Mouse (Mus musculus) hindbrain, postnatal 0 days (tissue): ENCODE measurements around the gene Bcl2l1. TPM values are rescaled to one million over a fixed set of nuclear protein-coding genes. Genes with fewer than 3 reads are reported as not detected.

Experiments used
- ATAC-seq: fragments of 200-750 bp; cut with Nextera tagmentation; 2 replicates; pipeline ENCODE4 v1.8.0; 2017; ENCODE audit warnings: mild to moderate bottlenecking, moderate TSS enrichment, moderate library complexity
- DNase-seq: peaks from one replicate; pipeline ENCODE4 v3.0.0-alpha.2; 2015; ENCODE audit warnings: low spot score
- H3K27ac ChIP-seq: fragments of 300-500 bp; sonication (generic); 2 replicates; pipeline ENCODE4 v1.5.1; 2014; ENCODE audit warnings: mild to moderate bottlenecking
- H3K27me3 ChIP-seq: fragments of 300-500 bp; sonication (generic); 2 replicates; pipeline ENCODE4 v1.6.1; 2014; ENCODE audit warnings: low read length, mixed read lengths; ENCODE audit not compliant: insufficient read depth
- H3K36me3 ChIP-seq: fragments of 300-500 bp; sonication (generic); 2 replicates; pipeline ENCODE4 v1.6.1; 2014; ENCODE audit warnings: low read length, mixed read lengths; ENCODE audit not compliant: insufficient read depth
- H3K4me1 ChIP-seq: fragments of 300-500 bp; sonication (generic); 2 replicates; pipeline ENCODE4 v1.6.1; 2014; ENCODE audit warnings: antibody characterized with exemption, low read length, mixed read lengths; ENCODE audit not compliant: insufficient read depth
- H3K4me2 ChIP-seq: fragments of 300-500 bp; sonication (generic); 2 replicates; pipeline ENCODE4 v1.6.1; 2014; ENCODE audit warnings: low read depth, mild to moderate bottlenecking, low read length, moderate library complexity, mixed read lengths
- H3K4me3 ChIP-seq: fragments of 300-500 bp; sonication (generic); 2 replicates; pipeline ENCODE4 v1.5.1; 2014; ENCODE audit warnings: low read length
- H3K9ac ChIP-seq: fragments of 300-500 bp; sonication (generic); replicated peaks from 2 replicates; pipeline ENCODE4 v1.6.1; 2014; ENCODE audit warnings: mild to moderate bottlenecking, low read length, moderate library complexity, mixed read lengths
- H3K9me3 ChIP-seq: fragments of 300-500 bp; sonication (generic); 2 replicates; pipeline ENCODE4 v1.6.1; 2016; ENCODE audit warnings: low read length, mixed read lengths
- CTCF ChIP-seq: IDR thresholded peaks from 2 replicates; pipeline ENCODE4 v1.5.1; 2016; ENCODE audit warnings: antibody characterized with exemption, control low read depth, low read depth
- WGBS: fragments of 180-500 bp; shearing (Covaris S2); extraction: QIAGEN DNeasy Blood & Tissue Kit; methylation state at CpG from one replicate; pipeline ENCODE4 v1.1.7; 2014; 5-methylcytosine and 5-hydroxymethylcytosine counted together
- polyA plus RNA-seq: library from polyadenylated mRNA; unstranded; fragments of >200 nt; fragmentation: Nextera tagmentation; extraction: Ambion mirVana; gene quantifications from 2 replicates; pipeline ENCODE4 v1.2.1, GENCODE M21; 2015
- total RNA-seq: library from RNA; depleted of rRNA; stranded (reverse); fragments of >200 nt; gene quantifications from 2 replicates; pipeline ENCODE4 v1.2.3, GENCODE M21; 2014

Bcl2l1 gene
- total and polyA plus RNA-seq, 2 experiments from 2014 or later = 123 to 130 TPM

- no peak for TF ChIP-seq CTCF
- Histone ChIP-seq H3K4me1 (0 out of 2 replicates have a peak, but pooled peaks cover 8% of the 10 kb centered on the region), H3K9ac (no peak overlapping the region), H3K4me3 (no peak overlapping the region), H3K27me3 (no peaks in the 10 kb centered on the region), H3K36me3 (no peaks in the 10 kb centered on the region), H3K27ac (no peak overlapping the region), H3K4me2 (no peak overlapping the region), H3K9me3 (no peaks in the 10 kb centered on the region)
- DNase-seq (no peak), ATAC-seq (no peak)
- 80% methylated on average over 5 of the region's 5 CpGs for WGBS
These were observed 28.4 kb downstream of the Bcl2l1 start for GRCm38 (mm10) chr2:152803081-152803480.

DNA sequence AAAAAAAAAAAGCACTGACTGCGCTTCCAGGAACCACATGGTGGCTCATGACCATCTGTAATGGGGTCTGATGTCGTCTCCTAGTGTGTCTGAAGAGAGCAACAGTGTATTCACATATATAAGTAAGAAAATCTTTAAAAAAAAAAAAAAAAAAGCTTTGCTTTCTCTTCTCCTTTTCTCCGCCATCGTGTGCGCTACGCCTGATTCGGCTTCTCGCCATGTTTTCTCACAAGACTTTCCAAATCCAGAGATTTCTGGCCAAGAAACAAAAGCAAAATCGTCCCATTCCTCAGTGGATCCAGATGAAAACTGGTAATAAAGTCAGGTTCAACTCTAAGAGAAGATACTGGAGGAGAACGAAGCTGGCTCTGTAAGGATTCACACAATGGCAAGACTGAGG, 29.2 kb downstream of the Bcl2l1 start:
- no peak overlapping the region for H3K27ac ChIP-seq
- H3K4me3 ChIP-seq = no peak overlapping the region
- ATAC-seq (no peak), DNase-seq (no peak)
- H3K9me3 ChIP-seq = no peaks in the 10 kb centered on the region
- TF ChIP-seq CTCF = no peak
- 0 out of 2 replicates have a peak, but pooled peaks cover 8% of the 10 kb centered on the region for H3K4me1 ChIP-seq
- 86% methylated on average over 10 of the region's 10 CpGs for WGBS
- no peaks in the 10 kb centered on the region for H3K36me3 ChIP-seq
- no peak overlapping the region for H3K4me2 ChIP-seq
- no peak overlapping the region for H3K9ac ChIP-seq
- H3K27me3 ChIP-seq = no peaks in the 10 kb centered on the region

DNA sequence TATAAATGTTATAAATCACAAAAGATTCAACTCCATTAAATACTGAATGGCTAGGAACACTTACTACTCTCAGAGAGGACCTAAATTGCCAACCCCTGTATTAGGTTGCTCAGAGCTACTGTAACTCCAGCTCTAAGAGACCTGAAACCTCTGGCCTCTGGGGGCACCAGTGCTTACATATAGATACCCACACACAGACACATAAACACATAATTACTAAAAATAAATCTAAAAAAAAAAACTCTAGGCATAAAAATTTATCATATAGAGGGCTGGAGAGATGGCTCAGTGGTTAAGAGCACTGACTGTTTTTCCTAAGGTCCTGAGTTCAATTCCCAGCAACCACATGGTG, 30.8 kb downstream of the Bcl2l1 start:
- Histone ChIP-seq H3K9ac (no peak overlapping the region), H3K4me1 (0 out of 2 replicates have a peak, but pooled peaks cover 8% of the 10 kb centered on the region), H3K27ac (no peak overlapping the region), H3K4me3 (no peak overlapping the region), H3K36me3 (no peaks in the 10 kb centered on the region), H3K27me3 (no peaks in the 10 kb centered on the region), H3K9me3 (no peaks in the 10 kb centered on the region), H3K4me2 (no peak overlapping the region)
- DNase-seq (no peak), ATAC-seq (no peak)
- TF ChIP-seq CTCF = 0 out of 2 replicates have a peak, but pooled peaks have one; percentile 1

DNA sequence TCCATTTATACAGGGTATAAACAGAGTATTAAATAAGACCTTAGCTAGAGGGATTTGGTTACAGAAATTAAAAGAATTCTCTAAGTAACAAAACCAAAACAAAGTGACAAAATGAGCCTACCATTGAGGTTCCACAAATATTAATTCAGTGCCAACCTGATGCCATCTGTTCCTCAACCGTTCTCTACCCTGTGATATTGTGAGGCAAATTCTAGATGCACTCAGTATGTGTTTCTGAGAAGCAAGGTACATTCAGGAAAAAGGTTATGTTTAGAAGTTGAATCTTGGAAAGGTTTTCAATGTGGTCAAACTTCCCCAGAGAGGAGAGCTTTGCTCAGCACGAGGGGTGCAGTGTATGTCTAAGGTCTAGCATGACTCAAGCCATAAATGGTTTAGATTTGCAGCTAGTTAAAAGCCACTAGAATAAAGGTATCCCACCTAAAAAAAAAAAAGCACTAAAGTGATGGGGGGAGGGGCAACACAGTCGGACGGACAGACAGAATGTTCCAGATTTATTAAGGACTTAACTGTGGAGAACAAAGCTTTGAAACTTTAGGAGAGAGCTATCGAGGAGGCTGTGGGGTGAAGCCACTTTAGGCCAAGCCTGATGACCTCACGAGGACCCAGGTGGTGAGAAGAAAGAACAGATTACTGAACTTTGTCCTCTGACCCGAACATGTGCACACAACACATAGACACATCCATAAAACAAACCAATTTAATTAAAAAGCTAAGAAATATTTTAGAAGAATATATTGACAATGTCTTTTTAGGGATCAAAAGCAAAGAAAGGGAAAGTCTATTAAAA, 31.4 kb downstream of the Bcl2l1 start:
- WGBS = 79% methylated on average over 7 of the region's 7 CpGs
- no peak for DNase-seq

GRCm38 (mm10) chr2:152797589-152797988, 33.9 kb downstream of the Bcl2l1 start:
- Histone ChIP-seq H3K36me3 (no peaks in the 10 kb centered on the region), H3K4me3 (no peak overlapping the region), H3K27ac (no peak overlapping the region), H3K27me3 (no peaks in the 10 kb centered on the region), H3K9me3 (no peaks in the 10 kb centered on the region), H3K4me2 (no peak overlapping the region), H3K9ac (no peak overlapping the region), H3K4me1 (peaks cover 7% of the 10 kb centered on the region; the same call in 1 of the 2 replicates)
- no peak for ATAC-seq
- DNase-seq = no peak
- no peak for TF ChIP-seq CTCF
- WGBS = 96% methylated on average over 1 of the region's 1 CpGs

More for the DNA sequence above, 31.4 kb downstream of the Bcl2l1 start:
- Histone ChIP-seq H3K4me3 (no peak overlapping the region), H3K4me1 (0 out of 2 replicates have a peak, but pooled peaks cover 8% of the 10 kb centered on the region), H3K9me3 (no peaks in the 10 kb centered on the region), H3K9ac (no peak overlapping the region), H3K27ac (no peak overlapping the region), H3K27me3 (no peaks in the 10 kb centered on the region), H3K4me2 (no peak overlapping the region), H3K36me3 (no peaks in the 10 kb centered on the region)
- no peak for TF ChIP-seq CTCF
- no peak for ATAC-seq

- Histone ChIP-seq H3K27ac (peak overlapping the region; percentile 59), H3K9me3 (no peaks in the 10 kb centered on the region), H3K4me2 (no peak overlapping the region), H3K4me1 (peaks cover 7% of the 10 kb centered on the region; the same call in 1 of the 2 replicates), H3K36me3 (no peaks in the 10 kb centered on the region), H3K9ac (no peak overlapping the region), H3K27me3 (no peaks in the 10 kb centered on the region), H3K4me3 (no peak overlapping the region)
- DNase-seq (peak; percentile 48), ATAC-seq (peak; percentile 83)
- no peak for TF ChIP-seq CTCF
- WGBS = 42% methylated on average over 9 of the region's 9 CpGs
These were observed 37.2 kb downstream of the Bcl2l1 start for GRCm38 (mm10) chr2:152794281-152794827.

DNA sequence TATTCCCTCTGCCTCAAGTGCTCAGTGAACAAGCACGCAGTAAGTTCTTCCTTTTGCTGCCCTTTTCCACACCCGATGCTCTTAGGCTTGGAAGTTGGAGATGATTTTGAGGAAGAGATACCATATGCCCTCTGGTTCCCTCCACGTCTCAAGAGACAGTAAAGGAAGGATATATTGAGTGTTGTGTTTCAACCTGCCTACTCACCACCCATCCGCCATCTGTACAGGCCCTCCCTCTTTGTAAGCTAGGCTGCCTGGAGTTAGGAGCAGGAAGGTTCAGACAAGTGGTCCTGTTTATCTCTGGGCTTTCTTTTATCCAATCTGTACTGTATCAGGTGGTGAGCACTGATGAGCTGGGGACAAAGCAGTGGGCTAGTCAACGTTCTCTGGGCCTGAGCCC, 38.1 kb downstream of the Bcl2l1 start:
- WGBS = 91% methylated on average over 5 of the region's 5 CpGs
- Histone ChIP-seq H3K4me3 (no peak overlapping the region), H3K4me1 (peaks cover 7% of the 10 kb centered on the region; the same call in 1 of the 2 replicates), H3K27me3 (no peaks in the 10 kb centered on the region), H3K27ac (no peak overlapping the region), H3K9me3 (no peaks in the 10 kb centered on the region), H3K9ac (no peak overlapping the region), H3K36me3 (no peaks in the 10 kb centered on the region), H3K4me2 (no peak overlapping the region)
- ATAC-seq = no peak
- DNase-seq = no peak
- TF ChIP-seq CTCF = no peak
